Mouse (Mus musculus) lung, postnatal 10 days (tissue): ENCODE measurements around the gene Dnah14.
A peak's percentile ranks its signal among the peaks of the same experiment; 100 is the strongest.
"Not testable (repeated sequence)": the region's sequence is repeated elsewhere in the genome, so short reads cannot be mapped to it uniquely, and the experiment has no call there.

Experiments
- DNase-seq: peaks from one replicate; pipeline ENCODE4 v3.0.0; 2021

Dnah14 gene

DNA sequence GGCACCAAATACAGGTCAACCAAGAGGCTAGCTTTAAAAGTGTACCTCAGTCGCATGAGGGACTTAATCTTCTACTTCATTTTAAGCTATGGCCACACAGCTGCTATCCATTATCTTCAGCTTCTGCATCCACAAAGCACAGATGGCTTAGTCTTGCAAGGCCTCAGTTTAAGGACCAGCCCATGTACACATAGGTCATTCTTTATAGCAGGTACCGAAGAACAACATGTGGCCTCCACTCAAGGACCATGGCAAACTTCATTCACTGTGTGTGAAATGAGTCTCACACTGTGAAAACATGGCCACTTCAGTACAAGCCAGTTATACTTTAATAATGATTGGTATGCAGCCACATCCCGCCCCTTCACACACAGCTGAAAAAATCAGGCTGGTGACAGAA is 34.8 kb downstream of the Dnah14 start:
- no peak for DNase-seq

GRCm38 (mm10) chr1:181615866-181616491 is 39.6 kb downstream of the Dnah14 start:
- DNase-seq: peak; percentile 80

DNA sequence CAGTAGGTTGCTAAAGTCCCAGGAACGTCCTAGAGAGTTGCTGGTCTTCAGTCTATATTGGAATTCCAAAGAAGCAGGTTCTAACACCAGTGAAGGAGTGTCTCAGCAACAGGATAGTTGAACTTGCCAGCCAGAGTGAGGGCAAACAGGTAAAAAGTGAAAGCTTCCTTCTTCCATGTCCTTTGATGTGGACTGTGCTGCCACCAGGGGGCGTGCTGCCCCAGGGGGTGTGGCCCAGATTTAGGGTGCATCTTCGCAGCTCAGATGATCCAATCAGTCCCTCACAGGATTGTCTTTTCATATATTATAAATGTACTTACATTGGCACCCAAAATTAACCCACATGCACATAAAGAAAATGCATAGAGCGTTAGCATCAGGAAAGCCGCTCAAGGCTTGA is 41.0 kb downstream of the Dnah14 start:
- DNase-seq: peak; percentile 15

DNA sequence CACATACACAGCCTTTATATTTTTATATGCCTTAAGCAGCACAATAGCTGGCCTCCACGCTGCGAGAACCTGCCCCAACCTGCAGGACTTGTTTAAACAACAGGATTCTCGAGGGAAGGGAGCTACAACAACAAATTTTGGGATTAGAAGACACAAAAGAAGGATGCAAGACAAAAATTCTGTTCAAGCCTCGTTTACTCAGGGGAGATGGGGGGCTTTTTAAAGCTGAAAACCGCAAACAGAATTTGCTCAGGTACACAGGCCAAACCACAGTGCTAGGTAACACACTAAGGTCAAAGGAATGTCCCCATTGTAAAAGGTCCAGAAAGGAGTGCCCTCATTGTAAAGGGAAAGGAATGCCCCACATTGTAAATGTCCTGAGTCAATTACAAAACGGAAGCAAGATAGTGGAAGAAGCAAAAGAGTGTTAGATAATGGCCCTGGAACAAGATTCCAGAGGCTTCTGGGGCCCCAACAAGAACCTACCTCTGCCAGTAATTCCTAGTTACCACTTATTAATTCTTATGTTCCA is 46.9 kb downstream of the Dnah14 start:
- no peak for DNase-seq

DNA sequence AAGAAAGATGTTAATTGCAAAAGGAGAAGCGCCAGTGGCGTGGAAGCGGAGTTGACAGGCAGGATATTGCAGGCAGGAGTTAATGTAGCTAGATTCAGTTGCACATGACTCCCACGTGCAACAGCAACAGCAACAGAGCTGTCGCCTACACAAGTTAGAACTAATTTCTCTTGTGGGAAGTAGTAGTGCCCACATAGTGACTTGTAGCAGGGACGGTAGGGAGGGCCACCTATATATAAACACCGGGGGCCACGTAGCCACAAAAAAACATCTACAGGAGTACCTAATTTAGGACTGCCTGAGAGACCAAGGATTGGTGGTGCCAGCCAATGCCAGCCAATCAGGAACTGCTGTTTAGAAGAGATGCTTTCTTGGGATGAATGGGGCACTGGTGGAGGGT is 48.5 kb downstream of the Dnah14 start:
- DNase-seq: no peak

- no peak for DNase-seq
Measured at GRCm38 (mm10) chr1:181628276-181628675, 51.9 kb downstream of the Dnah14 start.

- DNase-seq: no peak
Measured at GRCm38 (mm10) chr1:181631371-181631770, 55.0 kb downstream of the Dnah14 start.

- DNase-seq: no peak
Measured at GRCm38 (mm10) chr1:181637997-181638713, 61.8 kb downstream of the Dnah14 start.

- no peak for DNase-seq
Measured at GRCm38 (mm10) chr1:181640383-181640782, 64.0 kb downstream of the Dnah14 start.

DNA sequence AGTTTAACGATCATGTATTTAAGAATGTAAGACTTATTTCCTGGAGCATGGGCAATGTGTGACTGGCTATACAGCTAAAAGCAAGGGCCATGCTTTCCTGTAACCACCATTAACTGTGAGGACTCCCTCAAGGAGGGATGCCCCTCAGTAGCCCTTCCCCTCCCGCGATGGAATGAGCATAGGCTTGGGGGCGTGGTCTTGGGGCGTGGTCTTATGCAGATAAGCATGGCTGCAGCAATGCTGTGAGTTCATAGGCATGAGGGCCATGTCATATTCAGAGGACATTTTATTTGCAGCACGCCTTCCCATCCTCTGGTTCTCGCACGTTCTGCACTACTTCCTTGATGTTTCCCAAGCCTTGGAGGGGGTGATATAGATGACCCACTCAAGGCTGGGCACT is 71.1 kb downstream of the Dnah14 start:
- DNase-seq: no peak

DNA sequence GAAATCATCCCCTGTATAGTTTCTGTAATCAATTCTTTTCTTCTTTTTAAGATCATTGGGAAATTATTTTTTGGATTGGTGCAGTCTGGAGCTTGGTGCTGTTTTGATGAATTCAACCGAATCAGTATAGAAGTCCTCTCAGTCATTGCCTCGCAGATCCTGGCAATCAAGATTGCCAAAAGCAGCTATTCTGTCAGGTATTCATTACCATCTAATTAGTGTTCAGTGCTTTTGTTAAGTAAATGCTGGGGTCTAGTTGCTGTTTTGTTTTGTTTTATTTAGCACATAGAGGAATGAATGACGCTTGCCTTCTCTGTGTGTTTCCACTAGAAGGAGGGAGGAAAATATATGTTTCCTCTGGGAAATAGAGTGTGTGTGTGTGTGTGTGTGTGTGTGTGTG is 77.1 kb downstream of the Dnah14 start:
- DNase-seq: no peak

- no peak for DNase-seq
Measured at GRCm38 (mm10) chr1:181656421-181656820, 80.1 kb downstream of the Dnah14 start.

DNA sequence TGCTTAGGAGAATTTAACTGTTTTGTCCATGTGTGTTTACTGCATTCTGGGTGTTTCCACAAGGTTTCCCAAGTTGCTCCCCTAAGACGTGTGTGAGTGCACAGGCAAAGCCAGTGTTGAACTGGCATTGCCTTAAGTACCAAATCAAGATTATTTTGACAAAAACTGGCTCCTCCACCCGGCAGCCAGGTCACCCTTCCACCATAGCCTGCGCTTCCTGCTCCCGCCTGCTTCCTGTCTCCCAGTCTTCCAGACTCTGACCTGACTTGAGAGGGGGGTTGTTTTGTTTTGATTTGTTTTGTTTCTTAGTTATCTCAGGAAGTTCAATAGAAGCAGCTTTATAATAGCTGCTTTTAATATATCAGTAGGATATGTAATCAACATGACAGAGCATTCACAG is 90.4 kb downstream of the Dnah14 start:
- DNase-seq: no peak

GRCm38 (mm10) chr1:181694729-181695498 is 118.6 kb downstream of the Dnah14 start:
- no peak for DNase-seq

- peak; percentile 45 for DNase-seq
Measured at GRCm38 (mm10) chr1:181728707-181729106, 152.3 kb downstream of the Dnah14 start.

- peak; percentile 5 for DNase-seq
Measured at GRCm38 (mm10) chr1:181733517-181733916, 157.2 kb downstream of the Dnah14 start.

DNA sequence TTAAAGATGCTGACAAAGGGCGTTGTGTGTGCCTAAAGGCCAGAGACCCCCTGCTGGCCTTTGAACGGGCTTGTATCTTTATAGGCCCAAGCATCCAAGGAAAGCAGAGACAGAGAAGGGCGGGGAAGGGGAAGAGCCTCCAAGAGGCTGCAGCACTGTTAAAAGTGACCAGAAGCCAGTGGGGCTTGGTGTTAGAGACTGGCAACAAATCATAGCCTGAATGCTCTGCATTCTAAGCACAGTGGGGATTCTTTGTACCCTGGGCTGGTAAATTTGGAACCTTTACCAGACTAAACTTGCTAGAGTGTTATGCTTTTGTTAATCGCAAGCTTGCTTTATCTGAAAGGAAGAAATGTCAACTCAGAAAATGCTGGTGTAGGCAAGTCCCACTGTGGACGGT is 163.9 kb downstream of the Dnah14 start:
- DNase-seq: no peak

DNA sequence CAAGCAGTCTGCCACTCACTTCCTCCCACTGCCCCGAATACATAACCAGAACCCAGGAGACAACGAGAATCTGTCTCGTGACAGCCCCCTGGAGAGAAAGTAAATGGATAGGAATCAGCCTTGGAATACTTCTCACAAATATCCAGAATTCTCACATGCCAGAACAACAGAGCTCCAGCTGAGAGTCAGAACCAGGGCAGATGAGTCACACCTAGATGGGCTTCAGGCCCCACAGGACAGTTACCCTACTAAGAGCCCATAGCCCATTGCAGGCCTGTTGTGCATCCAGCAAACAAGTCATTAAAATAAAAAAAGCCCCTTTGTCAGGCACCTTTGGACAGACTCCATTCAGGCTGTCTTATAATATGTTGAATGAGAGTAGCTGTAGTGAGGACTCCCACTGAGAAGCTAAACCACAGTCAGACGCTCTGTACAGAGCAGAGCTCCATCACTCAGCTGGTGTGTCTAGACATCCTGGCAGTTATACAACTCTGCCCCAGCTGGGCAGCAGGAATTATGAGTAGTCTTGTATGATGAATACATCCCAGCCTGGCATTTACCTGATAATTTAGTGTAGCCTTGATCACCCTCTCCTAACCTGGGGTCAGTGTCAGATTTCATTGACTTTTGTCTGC is 166.0 kb downstream of the Dnah14 start:
- no peak for DNase-seq

GRCm38 (mm10) chr1:181769392-181769791 is 193.0 kb downstream of the Dnah14 start:
- DNase-seq: no peak

DNA sequence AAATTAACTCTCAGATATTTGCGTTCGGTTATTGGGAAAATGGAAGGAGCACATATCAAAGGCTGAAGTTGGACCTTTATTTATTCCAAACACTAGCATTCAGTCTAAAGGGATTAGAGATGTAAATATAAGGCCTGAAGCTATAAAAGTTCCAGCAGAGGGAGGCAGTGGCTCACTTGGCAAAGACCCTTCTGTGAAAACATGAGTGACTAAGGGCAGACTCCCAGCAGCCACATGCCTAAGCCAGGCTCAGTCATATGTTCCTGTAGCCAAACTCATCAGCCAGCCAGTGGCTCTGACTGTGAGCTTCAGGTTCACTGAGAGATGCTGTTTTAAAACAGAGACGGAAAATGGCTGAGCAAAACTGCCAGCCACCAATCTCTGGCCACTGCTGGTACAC is 195.5 kb downstream of the Dnah14 start:
- DNase-seq: no peak

GRCm38 (mm10) chr1:181776541-181776940 is 200.2 kb downstream of the Dnah14 start:
- DNase-seq: no peak

DNA sequence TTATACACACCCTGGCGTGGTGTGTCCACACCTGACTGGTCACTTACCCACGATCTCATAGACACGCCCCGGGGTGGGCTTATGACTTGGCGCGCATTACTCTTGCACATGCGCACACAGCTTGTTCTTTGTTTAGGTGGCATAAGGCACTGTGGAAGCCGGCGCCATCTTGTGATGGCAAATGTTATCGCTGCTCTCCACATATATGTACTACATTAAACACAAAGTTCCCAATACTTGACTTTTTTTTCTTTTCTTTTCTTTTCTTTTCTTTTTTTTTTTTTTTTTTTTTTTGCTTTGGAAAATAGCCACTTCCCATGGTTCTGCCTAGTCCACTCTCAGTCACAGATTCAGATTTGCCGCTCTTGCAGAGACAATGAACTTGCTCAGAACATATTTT is 206.2 kb downstream of the Dnah14 start:
- DNase-seq: not testable (repeated sequence)

GRCm38 (mm10) chr1:181789952-181790351 is 213.6 kb downstream of the Dnah14 start:
- DNase-seq: no peak
